Mouse (Mus musculus): ENCODE measurements around the gene Arhgap9.

Gene Arhgap9

GRCm38 (mm10) chr10:127343029-127343428, 21.3 kb downstream of the Arhgap9 start:
- DNase-seq (ENCODE audit: low spot score) = no peak

GRCm38 (mm10) chr10:127346173-127346572, 24.4 kb downstream of the Arhgap9 start:
- no peak for DNase-seq (ENCODE audit: low spot score)

GRCm38 (mm10) chr10:127348957-127349356, 27.2 kb downstream of the Arhgap9 start:
- DNase-seq (ENCODE audit: low spot score) = no peak

GRCm38 (mm10) chr10:127349810-127350209, 28.0 kb downstream of the Arhgap9 start:
- DNase-seq (ENCODE audit: low spot score) = no peak

- peak; percentile 62 for DNase-seq (ENCODE audit: low spot score)
Measured at GRCm38 (mm10) chr10:127350594-127351284, 29.0 kb downstream of the Arhgap9 start.

- DNase-seq (ENCODE audit: low spot score) = no peak
Measured at GRCm38 (mm10) chr10:127351285-127351595, 29.5 kb downstream of the Arhgap9 start.

GRCm38 (mm10) chr10:127351719-127352118, 30.0 kb downstream of the Arhgap9 start:
- no peak for DNase-seq (ENCODE audit: low spot score)

GRCm38 (mm10) chr10:127352187-127352586, 30.4 kb downstream of the Arhgap9 start:
- no peak for DNase-seq (ENCODE audit: low spot score)

- no peak for DNase-seq (ENCODE audit: low spot score)
Measured at GRCm38 (mm10) chr10:127352766-127353165, 31.0 kb downstream of the Arhgap9 start.

GRCm38 (mm10) chr10:127353909-127354895, 32.4 kb downstream of the Arhgap9 start, which contains the start of gene Inhbe:
Inhbe (minus strand) TSS chr10:127354411.
- no peak for DNase-seq (ENCODE audit: low spot score)

- DNase-seq (ENCODE audit: low spot score) = no peak
Measured at GRCm38 (mm10) chr10:127355336-127355735, 33.6 kb downstream of the Arhgap9 start.

GRCm38 (mm10) chr10:127360714-127361113, 39.0 kb downstream of the Arhgap9 start:
- DNase-seq (ENCODE audit: low spot score) = no peak

GRCm38 (mm10) chr10:127367116-127367515, 45.4 kb downstream of the Arhgap9 start:
- DNase-seq (ENCODE audit: low spot score) = no peak

- no peak for DNase-seq (ENCODE audit: low spot score)
Measured at GRCm38 (mm10) chr10:127368273-127368672, 46.5 kb downstream of the Arhgap9 start.

GRCm38 (mm10) chr10:127369834-127370820, 48.4 kb downstream of the Arhgap9 start, which contains the start of gene Inhbc:
Inhbc (minus strand) TSS chr10:127370431.
- DNase-seq (ENCODE audit: low spot score) = no peak

- DNase-seq (ENCODE audit: low spot score) = no peak
Measured at GRCm38 (mm10) chr10:127371023-127371422, 49.3 kb downstream of the Arhgap9 start.

GRCm38 (mm10) chr10:127377700-127378099, 55.9 kb downstream of the Arhgap9 start:
- DNase-seq (ENCODE audit: low spot score) = no peak
